Mouse (Mus musculus) stomach, postnatal 0 days (tissue): ENCODE data around the gene Daam1. TPM values are rescaled to one million over a fixed set of nuclear protein-coding genes. Genes with fewer than 3 reads are reported as not detected.

Experiments used
- ATAC-seq: fragments of 200-750 bp; cut with Nextera tagmentation; 2 replicates; pipeline ENCODE4 v1.8.0; 2017; ENCODE audit not compliant: low FRiP score, low TSS enrichment
- DNase-seq: peaks from one replicate; pipeline ENCODE4 v3.0.0-alpha.2; 2016; ENCODE audit warnings: low spot score
- H3K27ac ChIP-seq: fragments of 300-500 bp; sonication (generic); replicated peaks from 2 replicates; pipeline ENCODE4 v1.5.1; 2014; ENCODE audit warnings: mild to moderate bottlenecking, control low read depth
- H3K27me3 ChIP-seq: fragments of 300-500 bp; sonication (generic); 2 replicates; pipeline ENCODE4 v1.6.1; 2014; ENCODE audit warnings: low read length; ENCODE audit not compliant: control insufficient read depth, insufficient read depth
- H3K36me3 ChIP-seq: fragments of 300-500 bp; sonication (generic); 2 replicates; pipeline ENCODE4 v1.6.1; 2014; ENCODE audit warnings: low read length, mixed read lengths; ENCODE audit not compliant: control insufficient read depth, insufficient read depth
- H3K4me1 ChIP-seq: fragments of 300-500 bp; sonication (generic); replicated peaks from 2 replicates; pipeline ENCODE4 v1.6.1; 2014; ENCODE audit warnings: antibody characterized with exemption; ENCODE audit not compliant: control insufficient read depth, insufficient read depth
- H3K4me2 ChIP-seq: fragments of 300-500 bp; sonication (generic); replicated peaks from 2 replicates; pipeline ENCODE4 v1.6.1; 2014; ENCODE audit warnings: low read depth, mild to moderate bottlenecking, control low read depth, moderate library complexity
- H3K4me3 ChIP-seq: fragments of 300-500 bp; sonication (generic); 2 replicates; pipeline ENCODE4 v1.5.1; 2014; ENCODE audit warnings: low read depth, low read length, control low read depth
- H3K9ac ChIP-seq: fragments of 300-500 bp; sonication (generic); 2 replicates; pipeline ENCODE4 v1.6.1; 2014; ENCODE audit warnings: mild to moderate bottlenecking, low read length, control low read depth, mixed read lengths
- H3K9me3 ChIP-seq: fragments of 300-500 bp; sonication (generic); 2 replicates; pipeline ENCODE4 v1.6.1; 2016; ENCODE audit warnings: low read length; ENCODE audit not compliant: control insufficient read depth
- CTCF ChIP-seq: IDR thresholded peaks from 2 replicates; pipeline ENCODE4 v1.5.1; 2016; ENCODE audit warnings: antibody characterized with exemption, low read depth, mild to moderate bottlenecking, moderate library complexity
- EP300 ChIP-seq: optimal IDR thresholded peaks from 2 replicates; pipeline ENCODE3; 2016; ENCODE audit warnings: antibody characterized with exemption
- WGBS: fragments of 180-500 bp; shearing (Covaris S2); extraction: QIAGEN DNeasy Blood & Tissue Kit; methylation state at CpG from one replicate; pipeline ENCODE4 v1.1.7; 2014; 5-methylcytosine and 5-hydroxymethylcytosine counted together
- polyA plus RNA-seq: library from polyadenylated mRNA; unstranded; fragments of >200 nt; fragmentation: Nextera tagmentation; extraction: Ambion mirVana; gene quantifications from 2 replicates; pipeline ENCODE4 v1.2.1, GENCODE M21; 2015

The Daam1 gene
- polyA plus RNA-seq, 1 experiment from 2014 or later, result 6.9 TPM

DNA sequence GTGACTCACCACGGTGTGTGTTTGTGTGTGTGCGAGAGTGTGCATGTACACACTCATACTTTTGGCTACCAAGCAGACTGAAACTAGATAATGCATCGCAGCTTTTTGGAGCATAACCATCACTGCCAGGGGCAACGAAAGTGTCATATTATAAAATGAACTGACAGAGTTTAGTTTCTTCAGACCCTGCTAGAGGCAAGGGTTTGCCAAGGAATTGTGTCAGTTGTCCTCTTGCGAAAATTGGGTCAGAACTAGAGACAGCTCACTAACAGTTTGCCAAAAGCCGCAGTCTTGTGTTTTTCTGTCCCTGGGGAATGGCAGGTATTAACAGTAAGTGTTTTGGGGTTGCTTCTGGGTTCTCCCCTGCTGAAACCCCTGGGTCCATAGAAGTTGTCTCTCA, 5.9 kb downstream of the Daam1 start:
- H3K27me3 ChIP-seq, result no peaks in the 10 kb centered on the region
- H3K4me3 ChIP-seq, result no peak overlapping the region
- H3K4me1 ChIP-seq, result peaks cover 4% of the 10 kb centered on the region; the same call in 1 of the 2 replicates
- ATAC-seq (no peak), DNase-seq (no peak)
- no peak overlapping the region for H3K27ac ChIP-seq
- TF ChIP-seq CTCF, result no peak
- TF ChIP-seq EP300, result no peak
- H3K9ac ChIP-seq, result no peak overlapping the region
- no peaks in the 10 kb centered on the region for H3K9me3 ChIP-seq
- 84% methylated on average over 6 of the region's 6 CpGs for WGBS
- no peak overlapping the region for H3K4me2 ChIP-seq
- H3K36me3 ChIP-seq, result no peaks in the 10 kb centered on the region

DNA sequence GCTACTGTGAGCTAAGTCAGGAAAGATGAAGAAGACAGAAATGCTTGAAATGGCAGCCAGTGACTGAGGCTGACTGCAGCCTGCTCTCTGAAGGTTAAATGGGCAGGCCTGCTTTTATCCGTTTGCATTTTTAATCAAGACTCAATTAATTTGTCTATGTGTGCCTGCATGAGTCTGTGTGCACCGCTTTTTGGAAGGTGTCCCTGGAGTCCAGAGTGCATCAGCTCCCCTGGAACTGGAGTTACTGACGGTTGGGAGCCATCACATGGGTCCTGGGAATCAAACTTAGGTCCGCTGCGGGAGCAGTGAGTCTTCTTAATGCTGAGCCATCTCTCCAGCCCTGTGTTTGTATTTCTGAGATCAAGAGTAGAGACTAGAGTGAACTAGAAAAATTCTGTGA, 6.7 kb downstream of the Daam1 start:
- Histone ChIP-seq H3K27ac (no peak overlapping the region), H3K36me3 (no peaks in the 10 kb centered on the region), H3K4me2 (no peak overlapping the region), H3K27me3 (no peaks in the 10 kb centered on the region), H3K4me3 (no peak overlapping the region), H3K9me3 (no peaks in the 10 kb centered on the region), H3K4me1 (peaks cover 6% of the 10 kb centered on the region; the same call in 1 of the 2 replicates), H3K9ac (no peak overlapping the region)
- TF ChIP-seq EP300, result no peak
- TF ChIP-seq CTCF, result no peak
- 84% methylated on average over 5 of the region's 5 CpGs for WGBS
- ATAC-seq (no peak), DNase-seq (no peak)

DNA sequence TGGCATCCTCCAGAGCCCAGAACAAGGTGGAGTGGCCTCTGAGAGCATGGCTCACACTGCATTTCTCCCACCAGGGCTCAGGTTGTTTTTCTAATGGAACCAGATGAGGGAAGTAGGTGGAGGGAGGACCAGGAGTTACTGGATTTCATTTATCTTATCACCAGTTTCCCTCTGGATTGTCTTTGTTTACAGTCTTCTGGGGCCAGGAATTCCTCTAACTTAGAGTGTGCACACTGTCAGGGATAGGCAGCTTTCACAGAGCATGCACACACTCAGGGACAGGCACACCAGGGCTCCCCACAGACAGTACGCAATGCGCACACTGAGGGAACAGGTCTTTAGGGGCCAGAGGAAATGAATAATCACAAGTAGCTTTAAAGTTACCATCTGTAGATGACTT, 7.4 kb downstream of the Daam1 start:
- H3K9ac ChIP-seq, result no peak overlapping the region
- ATAC-seq (no peak), DNase-seq (no peak)
- H3K4me2 ChIP-seq, result no peak overlapping the region
- no peaks in the 10 kb centered on the region for H3K36me3 ChIP-seq
- H3K9me3 ChIP-seq, result no peaks in the 10 kb centered on the region
- TF ChIP-seq EP300 (no peak), CTCF (no peak)
- H3K27me3 ChIP-seq, result no peaks in the 10 kb centered on the region
- no peak overlapping the region for H3K4me3 ChIP-seq
- peaks cover 6% of the 10 kb centered on the region; the same call in 1 of the 2 replicates for H3K4me1 ChIP-seq
- WGBS, result 83% methylated on average over 2 of the region's 2 CpGs
- H3K27ac ChIP-seq, result no peak overlapping the region

DNA sequence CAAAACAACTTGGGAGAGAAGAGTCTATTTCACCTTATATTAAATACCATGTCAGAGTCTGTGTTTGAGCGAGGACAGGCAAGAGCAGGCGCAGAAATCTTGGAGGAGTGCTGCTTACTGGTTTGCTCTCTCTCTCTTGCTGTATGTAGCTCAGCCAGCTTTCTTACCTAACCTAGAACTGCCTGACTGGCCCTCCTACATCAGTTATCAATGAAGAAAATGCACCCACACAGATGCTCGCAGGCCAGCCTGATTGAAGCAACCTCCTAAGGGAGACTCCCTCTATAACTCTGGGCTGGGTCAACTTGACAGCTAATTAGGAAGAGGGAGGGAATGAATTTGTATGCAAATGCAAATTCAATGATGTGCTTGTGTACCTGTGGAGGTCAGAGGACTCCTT, 8.8 kb downstream of the Daam1 start:
- H3K27ac ChIP-seq, result no peak overlapping the region
- H3K4me2 ChIP-seq, result no peak overlapping the region
- no peaks in the 10 kb centered on the region for H3K27me3 ChIP-seq
- TF ChIP-seq CTCF, result no peak
- no peak for TF ChIP-seq EP300
- DNase-seq, result no peak
- no peak overlapping the region for H3K9ac ChIP-seq
- H3K4me3 ChIP-seq, result no peak overlapping the region
- no peak for ATAC-seq
- no peaks in the 10 kb centered on the region for H3K36me3 ChIP-seq
- peaks cover 6% of the 10 kb centered on the region; the same call in 1 of the 2 replicates for H3K4me1 ChIP-seq
- no peaks in the 10 kb centered on the region for H3K9me3 ChIP-seq
- 91% methylated on average over 3 of the region's 3 CpGs for WGBS

DNA sequence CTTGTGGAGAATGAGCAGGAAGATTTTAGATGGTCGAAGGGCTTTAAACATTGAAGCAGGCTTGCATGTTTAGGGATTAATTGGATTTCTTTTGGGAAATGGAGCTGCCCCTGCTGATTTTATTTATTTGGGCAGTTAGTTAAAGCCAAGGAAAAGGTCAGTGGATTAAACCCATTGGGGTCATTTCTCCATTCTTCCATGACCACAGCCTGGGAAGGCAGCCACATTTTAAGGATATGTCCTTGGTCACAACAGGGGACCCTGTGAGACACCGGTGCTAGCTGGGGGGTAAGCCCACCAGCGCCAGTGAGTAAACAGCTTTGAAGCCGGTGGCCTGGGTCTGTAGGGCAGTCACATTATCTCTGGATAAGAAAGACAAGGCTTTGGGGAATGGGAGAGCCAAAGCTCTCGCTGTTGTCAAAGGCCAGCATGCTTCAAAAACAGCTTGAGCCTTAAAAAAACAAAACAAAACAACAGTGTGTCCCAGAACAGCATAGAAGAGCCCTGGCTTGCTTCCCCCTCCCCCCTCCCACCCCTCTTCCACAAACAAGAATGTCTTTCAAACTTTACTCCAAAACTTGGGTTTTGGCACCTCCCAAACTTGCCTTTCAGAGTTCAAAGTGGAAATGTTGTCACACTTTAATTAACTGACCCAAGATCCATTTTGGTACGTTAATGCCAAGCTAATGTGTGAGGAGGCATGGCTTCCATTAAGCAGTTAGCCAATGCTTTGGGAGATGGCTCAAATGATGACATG, 9.7 kb downstream of the Daam1 start:
- no peaks in the 10 kb centered on the region for H3K36me3 ChIP-seq
- no peak overlapping the region for H3K4me3 ChIP-seq
- no peaks in the 10 kb centered on the region for H3K9me3 ChIP-seq
- no peak overlapping the region for H3K27ac ChIP-seq
- ATAC-seq (no peak), DNase-seq (no peak)
- H3K27me3 ChIP-seq, result no peaks in the 10 kb centered on the region
- 43% methylated on average over 6 of the region's 6 CpGs for WGBS
- no peak for TF ChIP-seq EP300
- no peak for TF ChIP-seq CTCF
- H3K9ac ChIP-seq, result no peak overlapping the region
- H3K4me2 ChIP-seq, result no peak overlapping the region
- peaks cover 4% of the 10 kb centered on the region; the same call in 1 of the 2 replicates for H3K4me1 ChIP-seq

DNA sequence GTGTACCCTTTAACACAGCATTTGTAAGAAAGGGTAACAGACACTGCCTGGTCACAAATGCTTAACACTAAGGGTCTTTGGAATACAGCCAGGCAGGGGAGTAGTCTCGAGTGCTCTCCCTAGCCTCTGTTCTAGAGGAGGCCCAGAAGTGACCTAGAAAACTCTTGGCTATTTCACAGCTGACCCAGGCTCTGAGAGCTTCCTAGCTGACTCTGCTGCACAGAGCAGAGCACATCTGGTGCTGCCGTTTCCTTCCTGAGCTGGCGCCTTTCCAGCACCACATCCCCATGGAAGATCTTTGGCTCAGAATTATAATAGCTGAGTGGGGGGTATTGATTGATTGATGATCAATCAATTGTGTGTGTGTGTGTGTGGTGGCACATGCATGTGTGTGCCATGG, 11.1 kb downstream of the Daam1 start:
- no peak; the same call in 1 of the 2 replicates for ATAC-seq
- TF ChIP-seq EP300 (no peak), CTCF (no peak)
- 27% methylated on average over 3 of the region's 3 CpGs for WGBS
- DNase-seq, result no peak
- H3K27me3 ChIP-seq, result no peaks in the 10 kb centered on the region
- H3K4me2 ChIP-seq, result no peak overlapping the region
- no peak overlapping the region for H3K27ac ChIP-seq
- H3K9ac ChIP-seq, result no peak overlapping the region
- H3K4me3 ChIP-seq, result no peak overlapping the region
- no peaks in the 10 kb centered on the region for H3K9me3 ChIP-seq
- H3K36me3 ChIP-seq, result no peaks in the 10 kb centered on the region
- H3K4me1 ChIP-seq, result peaks cover 4% of the 10 kb centered on the region; the same call in 1 of the 2 replicates
